In the genomic region with DNA sequence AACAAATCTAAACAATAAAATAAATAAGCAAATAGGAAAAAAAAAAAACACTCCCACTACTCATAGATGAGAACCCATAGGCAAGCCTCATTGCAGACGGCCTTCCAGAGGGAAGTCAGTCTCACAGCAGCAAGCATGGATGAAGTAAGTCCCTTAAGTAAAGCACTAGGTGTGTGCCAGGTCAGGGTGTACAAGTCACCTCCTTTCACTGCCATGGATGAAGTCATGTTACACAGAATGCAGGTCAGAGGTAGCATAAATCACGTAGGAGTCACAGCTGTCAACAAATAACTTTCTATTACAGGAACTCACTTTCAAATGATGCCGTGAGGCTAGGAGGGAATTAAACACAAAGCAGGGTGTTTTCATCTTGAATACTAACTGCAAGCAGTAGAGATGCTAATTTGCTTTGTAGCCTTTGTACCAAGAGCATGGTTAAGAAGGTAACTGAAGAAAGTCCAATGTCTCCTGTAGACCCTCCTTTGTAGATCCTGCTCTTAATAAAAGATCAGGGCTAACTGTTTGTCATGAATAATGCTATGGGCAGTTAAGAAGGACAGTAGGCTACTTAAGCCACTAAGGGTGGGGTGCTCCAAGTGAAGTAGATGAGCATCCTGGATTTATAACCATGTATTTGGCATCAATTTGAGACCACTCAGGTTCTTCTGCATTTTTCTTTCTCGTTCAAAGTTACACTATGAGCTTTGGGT, we compare ENCODE assay signal across 25 mouse cellular contexts. TPM values are rescaled to one million over a fixed set of nuclear protein-coding genes. Genes with fewer than 3 reads are reported as not detected.
DNase-seq lines count a peak whose midpoint lies in the region; ATAC-seq and TF ChIP-seq lines count a peak whose summit lies in the region.
"Had no signal": no experiment of that assay in that cellular context is flagged by ENCODE, and none has a peak within 500 bp of the region (broad histone marks: within the 10 kb centered on the region; RNA-seq: fewer than 3 reads in every experiment).

No protein-coding gene starts in this region.

- peak overlapping the region; percentile 95 for H3K27ac ChIP-seq in bone marrow macrophage, adult 2 months (ENCODE audit: insufficient read depth, low read depth, low read length)
- H3K27ac ChIP-seq in hindbrain, embryonic 14.5 days, result no peak overlapping the region
- H3K27ac ChIP-seq in forebrain, postnatal 0 days (ENCODE audit: low read depth, low read length), result no peak overlapping the region
- H3K27ac ChIP-seq: embryonic facial prominence, embryonic 12.5 days; forebrain, embryonic 12.5 days; heart, embryonic 10.5 days; hindbrain, embryonic 10.5 days; kidney, embryonic 15.5 days; left cerebral cortex, adult 2 months; limb, embryonic 15.5 days; liver, embryonic 14.5 days had no signal

- peaks cover 49% of the 10 kb centered on the region for H3K4me1 ChIP-seq in bone marrow macrophage, adult 2 months (ENCODE audit: control insufficient read depth, insufficient read depth, low read length)
- H3K4me1 ChIP-seq in hindbrain, embryonic 14.5 days (replicated peaks; ENCODE audit: control insufficient read depth, insufficient read depth, low read length), result no peaks in the 10 kb centered on the region
- no peaks in the 10 kb centered on the region for H3K4me1 ChIP-seq in forebrain, postnatal 0 days (ENCODE audit: insufficient read depth)
- H3K4me1 ChIP-seq: embryonic facial prominence, embryonic 12.5 days; forebrain, embryonic 12.5 days; hindbrain, embryonic 10.5 days had no signal

- no peaks in the 10 kb centered on the region for H3K27me3 ChIP-seq in hindbrain, embryonic 14.5 days (ENCODE audit: control insufficient read depth, insufficient read depth, low read length)
- no peaks in the 10 kb centered on the region for H3K27me3 ChIP-seq in forebrain, postnatal 0 days (ENCODE audit: insufficient read depth, low read length)
- H3K27me3 ChIP-seq: embryonic facial prominence, embryonic 12.5 days; forebrain, embryonic 12.5 days; kidney, embryonic 15.5 days; limb, embryonic 15.5 days had no signal

- H3K36me3 ChIP-seq in hindbrain, embryonic 14.5 days (replicated peaks; ENCODE audit: control insufficient read depth, insufficient read depth), result no peaks in the 10 kb centered on the region
- no peaks in the 10 kb centered on the region for H3K36me3 ChIP-seq in forebrain, postnatal 0 days (ENCODE audit: insufficient read depth)
- H3K36me3 ChIP-seq: embryonic facial prominence, embryonic 12.5 days; forebrain, embryonic 12.5 days; heart, embryonic 10.5 days; kidney, embryonic 15.5 days had no signal

- no peak for ATAC-seq in hindbrain, embryonic 14.5 days (ENCODE audit: low FRiP score)
- no peak for ATAC-seq in forebrain, postnatal 0 days

- no peak overlapping the region for H3K4me2 ChIP-seq in hindbrain, embryonic 14.5 days (replicated peaks)
- H3K4me2 ChIP-seq in forebrain, postnatal 0 days (ENCODE audit: low read depth), result no peak overlapping the region
- H3K4me2 ChIP-seq: embryonic facial prominence, embryonic 12.5 days; forebrain, embryonic 12.5 days; kidney, embryonic 15.5 days; limb, embryonic 15.5 days; lung, embryonic 14.5 days had no signal

- WGBS in hindbrain, embryonic 14.5 days, result 82% methylated on average over 4 of the region's 4 CpGs
- WGBS in forebrain, postnatal 0 days, result 80% methylated on average over 4 of the region's 4 CpGs

- H3K9ac ChIP-seq in hindbrain, embryonic 14.5 days, result no peak overlapping the region
- no peak overlapping the region for H3K9ac ChIP-seq in forebrain, postnatal 0 days
- H3K9ac ChIP-seq: embryonic facial prominence, embryonic 12.5 days; forebrain, embryonic 12.5 days; kidney, embryonic 15.5 days; limb, embryonic 15.5 days; liver, embryonic 14.5 days; lung, embryonic 14.5 days had no signal

- DNase-seq in heart, adult 11 months, result peak; percentile 86
- no peak for DNase-seq in heart, adult 8-10 months (ENCODE audit: low spot score)
- peak; percentile 96 for DNase-seq in ES-CJ7 (ENCODE audit: low read depth, low spot score)
- no peak for DNase-seq in hindbrain, embryonic 14.5 days (ENCODE audit: low spot score)
- DNase-seq in testis, postnatal 10 days (ENCODE audit: low spot score), result no peak
- DNase-seq in forebrain, postnatal 0 days, result no peak
- DNase-seq: cerebellum, adult 18-20 months; cerebellum, postnatal 14 days; gastrocnemius, postnatal 36 days; kidney, adult 11 months; kidney, postnatal 36 days; left cerebral cortex, postnatal 4 days; lung, embryonic 14.5 days; midbrain, embryonic 14.5 days; right cerebral cortex, postnatal 25 days; thymus, postnatal 25 days had no signal

- no peaks in the 10 kb centered on the region for H3K9me3 ChIP-seq in hindbrain, embryonic 14.5 days (ENCODE audit: control insufficient read depth, low read length)
- no peaks in the 10 kb centered on the region for H3K9me3 ChIP-seq in forebrain, postnatal 0 days (ENCODE audit: low read length)
- H3K9me3 ChIP-seq: embryonic facial prominence, embryonic 12.5 days; forebrain, embryonic 12.5 days; heart, embryonic 10.5 days; hindbrain, embryonic 10.5 days; kidney, embryonic 15.5 days; limb, embryonic 15.5 days had no signal

- TF ChIP-seq POLR2A in bone marrow macrophage, adult 2 months (IDR thresholded peaks at IDR 0.05; ENCODE audit: borderline replicate concordance, low read depth, low read length), result no peak

- no peak overlapping the region for H3K4me3 ChIP-seq in bone marrow macrophage, adult 2 months (ENCODE audit: insufficient read depth, low read length)
- no peak overlapping the region for H3K4me3 ChIP-seq in hindbrain, embryonic 14.5 days (replicated peaks; ENCODE audit: low read length)
- no peak overlapping the region for H3K4me3 ChIP-seq in forebrain, postnatal 0 days (ENCODE audit: low read depth, low read length)
- H3K4me3 ChIP-seq: embryonic facial prominence, embryonic 12.5 days; forebrain, embryonic 12.5 days; heart, embryonic 10.5 days; hindbrain, embryonic 10.5 days; kidney, embryonic 15.5 days; left cerebral cortex, adult 2 months; limb, embryonic 15.5 days had no signal

- no peak for TF ChIP-seq CTCF in bone marrow macrophage, adult 2 months (IDR thresholded peaks at IDR 0.05; ENCODE audit: low read depth, low read length)
- no peak for TF ChIP-seq CTCF in forebrain, postnatal 0 days (IDR thresholded peaks at IDR 0.05; ENCODE audit: low read depth)

RNA-seq across cellular contexts. Expression of a gene that starts 20.4 kb away (rescaled TPM):
- total RNA-seq in heart, adult 8-10 months (2022), result 10 to 100 TPM; 13.4 to 17.6 (median 14.7) TPM
- polyA plus RNA-seq in bone marrow macrophage, adult 2 months (2012; ENCODE audit: insufficient read depth, insufficient read length, missing spikeins), result 84.9 and 106 TPM in 2 replicates
- 17.0 and 20.0 TPM in 2 replicates for polyA plus RNA-seq in hindbrain, embryonic 14.5 days (2014; fragmentation: Nextera tagmentation; extraction: Ambion mirVana)
- 36.7 and 49.6 TPM in 2 replicates for total RNA-seq in forebrain, postnatal 0 days (2014; rRNA removed)
- polyA plus RNA-seq in forebrain, postnatal 0 days (2015; fragmentation: Nextera tagmentation; extraction: Ambion mirVana), result 8.1 and 11.8 TPM in 2 replicates

Comparison
In these comparisons a context has a peak if more than half of its experiments do, and no peak if none do; other contexts are left out.
1. DNase-seq: peak in heart, adult 11 months (single experiment) and ES-CJ7 (single experiment); none in heart, adult 8-10 months (single experiment), hindbrain, embryonic 14.5 days (single experiment), testis, postnatal 10 days (single experiment) and forebrain, postnatal 0 days (single experiment).